Mouse (Mus musculus): ENCODE data around the gene Dtx1.

GRCm38 (mm10) chr5:120718600-120719378 lies 7.1 kb upstream of the Dtx1 start:
- TF ChIP-seq CTCF (IDR thresholded peaks at IDR 0.05; ENCODE audit: extremely low read depth, insufficient read depth, low read length), result no peak
- TF ChIP-seq POLR2A (IDR thresholded peaks at IDR 0.05; ENCODE audit: extremely low read depth, insufficient read depth, low read length), result no peak

All from cortical plate, adult 2 months (tissue).